Mouse (Mus musculus) cerebellum, adult 2 months (tissue): Measurements from ENCODE around the gene Shc2. TPM values are rescaled to one million over a fixed set of nuclear protein-coding genes. Genes with fewer than 3 reads are reported as not detected.
A peak's percentile ranks its signal among the peaks of the same experiment; 100 is the strongest.

Experiments
- DNase-seq, 2 experiments: peaks; one replicate each; pipeline ENCODE4 v3.0.0; 2021
- H3K27ac ChIP-seq: fragments of 200-500 bp; 2 replicates; pipeline ENCODE4 v1.5.1; 2012; ENCODE audit warnings: low read length, control low read depth, inconsistent platforms; ENCODE audit not compliant: insufficient read depth
- H3K27me3 ChIP-seq: fragments of 200-500 bp; 2 replicates; pipeline ENCODE4 v1.6.1; 2012; ENCODE audit warnings: inconsistent platforms, mild to moderate bottlenecking, low read length, moderate library complexity; ENCODE audit not compliant: control insufficient read depth, insufficient read depth
- H3K4me1 ChIP-seq: fragments of 200-500 bp; 2 replicates; pipeline ENCODE4 v1.6.1; 2011; ENCODE audit warnings: low read length; ENCODE audit not compliant: control insufficient read depth, insufficient read depth
- H3K4me3 ChIP-seq: fragments of 200-500 bp; replicated peaks from 2 replicates; pipeline ENCODE3; 2011; ENCODE audit warnings: mild to moderate bottlenecking, low read depth, low read length, control low read depth; ENCODE audit not compliant: insufficient read depth
- CTCF ChIP-seq: fragments of 200-500 bp; IDR thresholded peaks from 2 replicates; pipeline ENCODE4 v1.5.1; 2011; ENCODE audit warnings: low read depth, mild to moderate bottlenecking, control low read depth, low read length, moderate library complexity, borderline replicate concordance; ENCODE audit not compliant: insufficient read depth
- POLR2A ChIP-seq: fragments of 200-500 bp; IDR thresholded peaks from 2 replicates; pipeline ENCODE4 v1.6.1; 2011; ENCODE audit warnings: low read length, control low read depth, borderline replicate concordance; ENCODE audit not compliant: insufficient read depth
- whole genome bisulfite sequencing: fragments of 180-500 bp; shearing (Covaris S2); methylation state at CpG from one replicate; pipeline ENCODE4 v1.1.7; 2018; 5-methylcytosine and 5-hydroxymethylcytosine counted together
- polyA plus RNA-seq: library from polyadenylated mRNA; depleted of rRNA; stranded (reverse); fragments of >200 nt; gene quantifications from 2 replicates; pipeline ENCODE4 v1.2.3, GENCODE M21; 2012

The Shc2 gene
- polyA plus RNA-seq, 1 experiment, result 30.2 TPM

- WGBS, result 1% methylated on average over 10 of the region's 10 CpGs
- DNase-seq, result peak in 1 of 2 experiments; percentile 47
- peak overlapping the region; percentile 1; the same call in 1 of the 2 replicates for H3K27ac ChIP-seq
- H3K4me3 ChIP-seq, result peak overlapping the region; percentile 98
- H3K27me3 ChIP-seq, result no peaks in the 10 kb centered on the region
- peaks cover 23% of the 10 kb centered on the region for H3K4me1 ChIP-seq
- TF ChIP-seq CTCF (no peak), POLR2A (no peak)
Measured at GRCm38 (mm10) chr10:79682551-79682915, 44.8 kb upstream of the Shc2 start.

GRCm38 (mm10) chr10:79681591-79682245 lies 44.0 kb upstream of the Shc2 start, which contains the start of gene Cdc34:
Gene Cdc34 (plus strand): TSS chr10:79682195.
- DNase-seq, result peak; percentile 99 to 100
- H3K4me1 ChIP-seq, result peaks cover 23% of the 10 kb centered on the region
- peak within 1 kb of the TSS; percentile 62 for H3K27ac ChIP-seq
- no peaks in the 10 kb centered on the region for H3K27me3 ChIP-seq
- TF ChIP-seq POLR2A, result peak; percentile 88; the same call in 1 of the 2 replicates
- no peak for TF ChIP-seq CTCF
- peak within 1 kb of the TSS; percentile 98 for H3K4me3 ChIP-seq
- under 1% methylated on average over 84 of the region's 84 CpGs for WGBS

GRCm38 (mm10) chr10:79680606-79681495 lies 43.1 kb upstream of the Shc2 start:
- no peak for TF ChIP-seq CTCF
- WGBS, result 40% methylated on average over 11 of the region's 11 CpGs
- peaks cover 23% of the 10 kb centered on the region for H3K4me1 ChIP-seq
- H3K27ac ChIP-seq, result peak overlapping the region; percentile 62
- H3K27me3 ChIP-seq, result no peaks in the 10 kb centered on the region
- no peak for DNase-seq
- H3K4me3 ChIP-seq, result peak overlapping the region; percentile 78

GRCm38 (mm10) chr10:79675346-79676035 lies 37.8 kb upstream of the Shc2 start:
- Histone ChIP-seq H3K27ac (no peak overlapping the region), H3K4me1 (peaks cover 3% of the 10 kb centered on the region), H3K4me3 (no peak overlapping the region), H3K27me3 (no peaks in the 10 kb centered on the region)
- WGBS, result 64% methylated on average over 44 of the region's 44 CpGs
- TF ChIP-seq CTCF (no peak), POLR2A (no peak)
- DNase-seq, result peak in 1 of 2 experiments; percentile 22

GRCm38 (mm10) chr10:79673054-79673453 lies 35.3 kb upstream of the Shc2 start:
- 79% methylated on average over 3 of the region's 3 CpGs for WGBS
- Histone ChIP-seq H3K4me3 (no peak overlapping the region), H3K27me3 (no peaks in the 10 kb centered on the region), H3K4me1 (peaks cover 10% of the 10 kb centered on the region), H3K27ac (no peak overlapping the region)
- no peak for DNase-seq
- TF ChIP-seq CTCF (no peak), POLR2A (no peak)

- H3K4me1 ChIP-seq, result peaks cover 11% of the 10 kb centered on the region
- H3K27ac ChIP-seq, result no peak overlapping the region
- WGBS, result 47% methylated on average over 3 of the region's 3 CpGs
- TF ChIP-seq POLR2A (no peak), CTCF (no peak)
- H3K4me3 ChIP-seq, result no peak overlapping the region
- H3K27me3 ChIP-seq, result no peaks in the 10 kb centered on the region
- peak in 1 of 2 experiments; percentile 13 for DNase-seq
Measured at GRCm38 (mm10) chr10:79672088-79672455, 34.4 kb upstream of the Shc2 start.

- Histone ChIP-seq H3K4me1 (peaks cover 11% of the 10 kb centered on the region), H3K27me3 (no peaks in the 10 kb centered on the region), H3K4me3 (no peak overlapping the region), H3K27ac (no peak overlapping the region)
- 65% methylated on average over 6 of the region's 6 CpGs for WGBS
- DNase-seq, result no peak
- TF ChIP-seq CTCF, result no peak
- no peak for TF ChIP-seq POLR2A
Measured at GRCm38 (mm10) chr10:79671396-79672087, 33.8 kb upstream of the Shc2 start.
